ENCODE assay signal across 13 mouse cellular contexts in the genomic region with DNA sequence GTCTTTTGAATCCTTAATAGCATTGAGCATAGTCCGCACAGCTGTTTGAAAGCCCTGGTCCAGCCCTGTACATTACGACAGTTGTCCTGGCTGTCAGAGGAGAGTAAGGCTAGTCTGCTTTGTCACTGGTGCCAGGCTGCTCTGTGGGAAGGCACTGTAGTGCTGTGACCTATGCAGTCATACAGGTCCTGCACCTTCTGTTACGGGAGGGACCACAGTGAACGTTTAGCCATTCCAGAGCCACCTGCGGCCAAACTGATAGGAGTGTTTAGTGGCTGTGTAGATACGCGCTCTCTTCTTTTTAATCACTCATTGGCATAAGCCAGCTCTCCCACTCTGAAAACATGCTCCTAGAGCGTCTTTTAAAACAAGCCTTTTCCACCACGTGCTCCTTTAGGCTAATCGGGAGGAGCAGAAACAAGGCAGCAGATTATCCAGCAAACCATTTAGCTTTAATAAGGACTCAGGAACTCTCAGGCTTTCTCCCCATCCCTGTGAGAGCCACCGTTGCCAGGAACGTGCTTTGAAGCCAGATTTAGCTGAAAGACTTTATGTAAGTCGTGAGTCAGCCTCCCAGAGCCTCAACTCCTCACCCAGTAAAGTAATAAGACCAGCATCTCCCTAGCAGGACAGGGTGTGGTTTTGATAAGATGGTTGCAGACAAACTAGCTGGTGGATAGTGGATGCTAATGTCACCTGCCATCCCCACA. TPM values are rescaled to one million over a fixed set of nuclear protein-coding genes. Genes with fewer than 3 reads are reported as not detected.
A peak's percentile ranks its signal among the peaks of the same experiment; 100 is the strongest.
DNase-seq lines count a peak whose midpoint lies in the region; ATAC-seq lines count a peak whose summit lies in the region.
"Had no signal": no experiment of that assay in that cellular context is flagged by ENCODE, and none has a peak within 500 bp of the region (broad histone marks: within the 10 kb centered on the region; RNA-seq: fewer than 3 reads in every experiment).

No protein-coding gene starts in this region.

- peak; percentile 7 for DNase-seq in cerebellum, adult 11-12 months
- no peak for DNase-seq in cerebellum, postnatal 4 days (ENCODE audit: low spot score in 2 of 2)
- peak; percentile 20 for DNase-seq in 3T3-L1 (ENCODE audit: low read depth, low spot score)
- DNase-seq in frontal cortex, postnatal 14 days (ENCODE audit: low spot score in 2 of 2): peak; percentile 48 to 57
- DNase-seq in left cerebral cortex, postnatal 25 days (ENCODE audit: low spot score in 2 of 2): peak; percentile 65 to 91
- DNase-seq in gastrocnemius, postnatal 4 days (ENCODE audit: low spot score in 2 of 2): no peak
- DNase-seq in kidney, postnatal 4 days: no peak
- DNase-seq: heart, postnatal 10 days; retina, postnatal 1 day had no signal

- ATAC-seq in activated CD4-positive, CD25-positive, alpha-beta regulatory T cell, adult 4 months: no peak
- ATAC-seq: forebrain, embryonic 14.5 days; hindbrain, postnatal 0 days; midbrain, embryonic 16.5 days had no signal

- intact Hi-C loops in left cerebral cortex, postnatal 25 days (cut with DNase I): loop anchor here (5.0 kb wide), 2 partner anchors 103 to 368 kb away; a partner anchor contains a TSS

RNA-seq across cellular contexts. Expression of a gene that starts 22.4 kb away (rescaled TPM):
- 1 to 10 TPM; 6.8 to 7.3 TPM for total RNA-seq in left cerebral cortex, postnatal 25 days (2021)
- 10 to 100 TPM; 11.8 to 13.7 TPM for total RNA-seq in gastrocnemius, postnatal 4 days (2021)
- polyA plus RNA-seq in activated CD4-positive, CD25-positive, alpha-beta regulatory T cell, adult 4 months (2017; shearing (Covaris generic)): under 1 TPM in 1 of 2 experiments, not detected in 1; 0.33 TPM

Comparison
In these comparisons a context has a peak if more than half of its experiments do, and no peak if none do; other contexts are left out.
1. DNase-seq: peak in cerebellum, adult 11-12 months (single experiment), 3T3-L1 (single experiment), frontal cortex, postnatal 14 days (2 of 2) and left cerebral cortex, postnatal 25 days (2 of 2); none in cerebellum, postnatal 4 days (0 of 2), gastrocnemius, postnatal 4 days (0 of 2) and kidney, postnatal 4 days (0 of 2).